Mouse (Mus musculus): ENCODE measurements around the gene Tmc6. TPM values are rescaled to one million over a fixed set of nuclear protein-coding genes. Genes with fewer than 3 reads are reported as not detected.

The Tmc6 gene
- polyA plus RNA-seq, 1 experiment from 2014 or later = 23.8 TPM

GRCm38 (mm10) chr11:117772352-117772751 lies 9.6 kb downstream of the Tmc6 start:
- Histone ChIP-seq H3K9me3 (replicated peaks) (no peaks in the 10 kb centered on the region), H3K27me3 (replicated peaks) (no peaks in the 10 kb centered on the region), H3K27ac (ENCODE audit: poor library complexity, severe bottlenecking) (no peak overlapping the region), H3K4me2 (no peak overlapping the region), H3K9ac (no peak overlapping the region), H3K36me3 (peaks cover 88% of the 10 kb centered on the region), H3K4me1 (replicated peaks) (peaks cover 9% of the 10 kb centered on the region; the same call in 1 of the 2 replicates), H3K4me3 (no peak overlapping the region)
- 93% methylated on average over 7 of the region's 7 CpGs for WGBS
- ATAC-seq (ENCODE audit: insufficient number of reproducible peaks, low FRiP score) = no peak

DNA sequence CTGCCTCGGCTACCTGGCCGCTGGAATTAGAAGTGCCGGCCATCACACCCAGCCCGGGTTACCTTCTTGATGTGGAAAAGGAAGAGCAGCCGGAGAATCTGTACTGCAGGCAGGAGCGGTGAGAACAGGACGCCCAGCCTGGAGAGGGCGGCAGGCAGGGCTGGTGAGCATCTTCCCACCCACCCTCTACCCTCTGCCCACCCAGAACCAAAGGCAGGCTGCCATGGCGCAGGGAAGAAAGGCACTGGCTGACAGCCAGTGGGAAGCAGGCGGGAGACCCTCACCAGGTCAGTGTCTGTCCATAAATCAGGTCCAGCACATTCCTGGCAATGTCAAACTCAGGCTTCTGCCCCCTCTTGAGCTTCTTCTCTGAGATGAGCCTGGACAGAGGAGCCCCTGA lies 11.6 kb downstream of the Tmc6 start:
- Histone ChIP-seq H3K36me3 (peaks cover 85% of the 10 kb centered on the region), H3K4me1 (replicated peaks) (peaks cover 15% of the 10 kb centered on the region), H3K4me3 (no peak overlapping the region), H3K9me3 (replicated peaks) (no peaks in the 10 kb centered on the region), H3K27me3 (replicated peaks) (no peaks in the 10 kb centered on the region), H3K4me2 (no peak overlapping the region), H3K9ac (no peak overlapping the region), H3K27ac (ENCODE audit: poor library complexity, severe bottlenecking) (no peak overlapping the region)
- WGBS = 85% methylated on average over 10 of the region's 10 CpGs
- ATAC-seq (ENCODE audit: insufficient number of reproducible peaks, low FRiP score) = no peak

DNA sequence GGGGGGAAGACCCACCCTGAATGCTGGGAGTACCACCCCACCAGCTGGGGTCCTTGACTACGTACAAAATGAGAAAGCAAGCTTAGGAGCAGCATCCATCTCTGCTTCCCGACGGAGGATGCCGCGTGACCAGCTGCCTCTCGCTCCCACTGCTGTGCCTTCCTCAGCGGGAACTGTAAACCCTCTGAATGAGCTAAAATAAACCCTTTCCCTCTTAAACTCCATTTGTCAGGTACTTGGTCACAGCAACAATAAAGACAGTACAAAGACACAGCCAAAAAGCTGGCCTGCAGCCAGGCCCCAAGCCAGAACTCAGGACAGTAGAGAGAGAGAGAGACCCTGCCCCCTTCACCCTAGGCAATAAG lies 12.3 kb downstream of the Tmc6 start:
- Histone ChIP-seq H3K27ac (ENCODE audit: poor library complexity, severe bottlenecking) (no peak overlapping the region), H3K4me3 (no peak overlapping the region), H3K4me2 (no peak overlapping the region), H3K27me3 (replicated peaks) (no peaks in the 10 kb centered on the region), H3K4me1 (replicated peaks) (peaks cover 15% of the 10 kb centered on the region), H3K9ac (no peak overlapping the region), H3K36me3 (peaks cover 85% of the 10 kb centered on the region), H3K9me3 (replicated peaks) (no peaks in the 10 kb centered on the region)
- 93% methylated on average over 7 of the region's 7 CpGs for WGBS
- no peak for ATAC-seq (ENCODE audit: insufficient number of reproducible peaks, low FRiP score)

GRCm38 (mm10) chr11:117768725-117769682 lies 13.0 kb downstream of the Tmc6 start:
- no peaks in the 10 kb centered on the region for H3K9me3 ChIP-seq (replicated peaks)
- no peak overlapping the region for H3K27ac ChIP-seq (ENCODE audit: poor library complexity, severe bottlenecking)
- no peak overlapping the region for H3K4me2 ChIP-seq
- no peak for ATAC-seq (ENCODE audit: insufficient number of reproducible peaks, low FRiP score)
- WGBS = 82% methylated on average over 20 of the region's 20 CpGs
- H3K4me1 ChIP-seq (replicated peaks) = peaks cover 15% of the 10 kb centered on the region
- H3K36me3 ChIP-seq = peaks cover 84% of the 10 kb centered on the region
- H3K27me3 ChIP-seq (replicated peaks) = no peaks in the 10 kb centered on the region
- H3K9ac ChIP-seq = no peak overlapping the region
- no peak overlapping the region for H3K4me3 ChIP-seq

DNA sequence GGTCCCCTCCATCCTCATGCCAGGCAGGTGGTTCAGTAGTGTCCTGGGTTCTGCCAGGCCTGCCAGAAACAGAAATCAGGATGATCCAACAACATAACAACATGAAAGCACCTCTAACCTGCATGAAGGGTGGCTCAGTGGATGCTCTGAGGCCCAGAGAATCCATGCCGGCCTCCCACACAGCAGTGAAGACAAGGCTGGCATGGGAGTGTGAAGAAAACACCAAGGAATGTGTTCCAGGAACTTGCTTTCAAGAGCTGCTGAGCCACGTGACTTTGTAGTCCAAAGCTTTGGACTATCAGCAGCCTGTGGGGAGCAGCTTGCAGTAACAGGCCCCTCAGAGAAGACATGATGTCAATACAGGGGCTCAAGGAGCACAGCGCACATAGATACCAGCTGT lies 15.7 kb downstream of the Tmc6 start:
- no peak overlapping the region for H3K9ac ChIP-seq
- no peak overlapping the region for H3K4me3 ChIP-seq
- 77% methylated on average over 3 of the region's 3 CpGs for WGBS
- H3K4me1 ChIP-seq (replicated peaks) = peaks cover 15% of the 10 kb centered on the region
- H3K9me3 ChIP-seq (replicated peaks) = no peaks in the 10 kb centered on the region
- ATAC-seq (ENCODE audit: insufficient number of reproducible peaks, low FRiP score) = no peak
- no peaks in the 10 kb centered on the region for H3K27me3 ChIP-seq (replicated peaks)
- H3K4me2 ChIP-seq = no peak overlapping the region
- no peak overlapping the region for H3K27ac ChIP-seq (ENCODE audit: poor library complexity, severe bottlenecking)
- H3K36me3 ChIP-seq = peaks cover 71% of the 10 kb centered on the region

DNA sequence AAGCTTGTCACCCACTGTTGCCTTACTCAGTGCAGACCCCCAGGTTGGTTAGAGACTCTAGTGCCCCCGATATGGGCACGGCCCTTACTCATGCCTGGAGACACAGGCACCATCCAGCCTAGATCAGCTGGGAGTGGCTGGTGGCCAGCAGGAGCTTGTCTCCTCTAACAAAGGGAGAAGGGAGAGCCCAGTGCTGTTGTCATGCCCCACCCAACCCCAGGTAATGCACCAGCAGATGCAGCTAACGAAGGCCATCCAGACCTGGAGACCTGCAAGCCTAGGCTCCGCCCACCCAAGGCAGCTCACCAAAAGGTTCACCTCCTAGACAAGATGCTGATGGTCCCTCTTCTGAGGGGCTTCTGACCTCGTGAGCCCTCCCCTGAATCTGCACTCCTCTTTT lies 16.6 kb downstream of the Tmc6 start:
- no peak for ATAC-seq (ENCODE audit: insufficient number of reproducible peaks, low FRiP score)
- Histone ChIP-seq H3K27ac (ENCODE audit: poor library complexity, severe bottlenecking) (no peak overlapping the region), H3K36me3 (peaks cover 75% of the 10 kb centered on the region), H3K4me2 (no peak overlapping the region), H3K27me3 (replicated peaks) (no peaks in the 10 kb centered on the region), H3K9me3 (replicated peaks) (no peaks in the 10 kb centered on the region), H3K4me3 (no peak overlapping the region), H3K4me1 (replicated peaks) (peaks cover 15% of the 10 kb centered on the region), H3K9ac (no peak overlapping the region)
- WGBS = 86% methylated on average over 5 of the region's 5 CpGs

GRCm38 (mm10) chr11:117764319-117764718 lies 17.7 kb downstream of the Tmc6 start:
- 84% methylated on average over 9 of the region's 9 CpGs for WGBS
- no peaks in the 10 kb centered on the region for H3K27me3 ChIP-seq (replicated peaks)
- no peak overlapping the region for H3K27ac ChIP-seq (ENCODE audit: poor library complexity, severe bottlenecking)
- no peak overlapping the region for H3K9ac ChIP-seq
- H3K36me3 ChIP-seq = peaks cover 75% of the 10 kb centered on the region
- no peak overlapping the region for H3K4me2 ChIP-seq
- peaks cover 13% of the 10 kb centered on the region for H3K4me1 ChIP-seq (replicated peaks)
- H3K4me3 ChIP-seq = no peak overlapping the region
- H3K9me3 ChIP-seq (replicated peaks) = no peaks in the 10 kb centered on the region
- ATAC-seq (ENCODE audit: insufficient number of reproducible peaks, low FRiP score) = no peak

DNA sequence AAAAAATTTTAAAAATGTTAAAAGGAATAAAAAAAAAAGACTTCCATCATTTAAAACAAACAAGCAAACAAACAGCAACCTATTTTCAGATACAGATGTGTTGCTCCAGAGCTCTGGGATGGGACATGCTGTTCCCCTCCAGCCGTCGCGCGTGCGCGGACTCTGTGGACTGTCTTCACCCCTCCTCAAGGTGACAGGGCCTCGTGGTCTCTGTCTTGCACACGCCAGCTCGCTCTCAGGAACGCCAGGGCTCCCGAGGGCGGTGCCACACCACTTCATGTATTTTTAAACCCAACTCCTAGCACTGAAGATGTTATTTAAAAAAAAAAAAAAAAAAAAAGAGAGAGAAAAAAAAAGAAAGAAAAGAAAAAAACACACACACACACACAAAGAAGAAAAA lies 19.8 kb downstream of the Tmc6 start:
- Histone ChIP-seq H3K4me3 (no peak overlapping the region), H3K36me3 (peaks cover 83% of the 10 kb centered on the region)
- 54% methylated on average over 12 of the region's 12 CpGs for WGBS

GRCm38 (mm10) chr11:117761801-117762200 lies 20.2 kb downstream of the Tmc6 start:
- H3K4me1 ChIP-seq (replicated peaks) = peaks cover 6% of the 10 kb centered on the region; the same call in 1 of the 2 replicates

More for the DNA sequence above, 19.8 kb downstream of the Tmc6 start:
- Histone ChIP-seq H3K4me2 (no peak overlapping the region), H3K27me3 (replicated peaks) (no peaks in the 10 kb centered on the region), H3K4me1 (replicated peaks) (peaks cover 6% of the 10 kb centered on the region; the same call in 1 of the 2 replicates), H3K9me3 (replicated peaks) (no peaks in the 10 kb centered on the region), H3K9ac (no peak overlapping the region), H3K27ac (ENCODE audit: poor library complexity, severe bottlenecking) (no peak overlapping the region)
- ATAC-seq (ENCODE audit: insufficient number of reproducible peaks, low FRiP score) = no peak

GRCm38 (mm10) chr11:117760374-117761119 lies 21.5 kb downstream of the Tmc6 start:
- 89% methylated on average over 26 of the region's 26 CpGs for WGBS
- Histone ChIP-seq H3K27me3 (replicated peaks) (no peaks in the 10 kb centered on the region), H3K27ac (ENCODE audit: poor library complexity, severe bottlenecking) (no peak overlapping the region), H3K36me3 (peaks cover 86% of the 10 kb centered on the region), H3K4me1 (replicated peaks) (no peaks in the 10 kb centered on the region), H3K4me3 (no peak overlapping the region), H3K9me3 (replicated peaks) (no peaks in the 10 kb centered on the region), H3K9ac (no peak overlapping the region), H3K4me2 (no peak overlapping the region)
- no peak for ATAC-seq (ENCODE audit: insufficient number of reproducible peaks, low FRiP score)

More at GRCm38 (mm10) chr11:117761801-117762200, 20.2 kb downstream of the Tmc6 start:
- Histone ChIP-seq H3K9ac (no peak overlapping the region), H3K27me3 (replicated peaks) (no peaks in the 10 kb centered on the region), H3K4me2 (no peak overlapping the region), H3K27ac (ENCODE audit: poor library complexity, severe bottlenecking) (no peak overlapping the region), H3K9me3 (replicated peaks) (no peaks in the 10 kb centered on the region), H3K4me3 (no peak overlapping the region), H3K36me3 (peaks cover 86% of the 10 kb centered on the region)
- WGBS = 91% methylated on average over 13 of the region's 13 CpGs
- no peak for ATAC-seq (ENCODE audit: insufficient number of reproducible peaks, low FRiP score)

GRCm38 (mm10) chr11:117759267-117759666 lies 22.7 kb downstream of the Tmc6 start:
- no peak overlapping the region for H3K4me3 ChIP-seq
- no peak overlapping the region for H3K9ac ChIP-seq
- 89% methylated on average over 10 of the region's 10 CpGs for WGBS
- no peak overlapping the region for H3K27ac ChIP-seq (ENCODE audit: poor library complexity, severe bottlenecking)
- H3K4me1 ChIP-seq (replicated peaks) = no peaks in the 10 kb centered on the region
- no peak for ATAC-seq (ENCODE audit: insufficient number of reproducible peaks, low FRiP score)
- no peaks in the 10 kb centered on the region for H3K27me3 ChIP-seq (replicated peaks)
- no peak overlapping the region for H3K4me2 ChIP-seq
- H3K36me3 ChIP-seq = peaks cover 87% of the 10 kb centered on the region
- no peaks in the 10 kb centered on the region for H3K9me3 ChIP-seq (replicated peaks)
